Mouse (Mus musculus): ENCODE results near the gene Myh11.
"Not testable (repeated sequence)": the region's sequence is repeated elsewhere in the genome, so short reads cannot be mapped to it uniquely, and the experiment has no call there.

- TF ChIP-seq CTCF, EP300 (IDR thresholded peaks at IDR 0.05; ENCODE audit: low read depth): not testable (repeated sequence)
Observed at GRCm38 (mm10) chr16:14155638-14156037, 135.5 kb downstream of the Myh11 start.
